Mouse (Mus musculus) liver, embryonic 14.5 days (tissue): ENCODE data around the gene Fbxo47.

ENCODE experiments used
- CTCF ChIP-seq: IDR thresholded peaks from 2 replicates; pipeline ENCODE4 v1.5.1; 2016; ENCODE audit warnings: antibody characterized with exemption, low read depth, control low read depth
- EP300 ChIP-seq: IDR thresholded peaks from 2 replicates; pipeline ENCODE4 v1.6.1; 2016; ENCODE audit warnings: antibody characterized with exemption, low read depth

DNA sequence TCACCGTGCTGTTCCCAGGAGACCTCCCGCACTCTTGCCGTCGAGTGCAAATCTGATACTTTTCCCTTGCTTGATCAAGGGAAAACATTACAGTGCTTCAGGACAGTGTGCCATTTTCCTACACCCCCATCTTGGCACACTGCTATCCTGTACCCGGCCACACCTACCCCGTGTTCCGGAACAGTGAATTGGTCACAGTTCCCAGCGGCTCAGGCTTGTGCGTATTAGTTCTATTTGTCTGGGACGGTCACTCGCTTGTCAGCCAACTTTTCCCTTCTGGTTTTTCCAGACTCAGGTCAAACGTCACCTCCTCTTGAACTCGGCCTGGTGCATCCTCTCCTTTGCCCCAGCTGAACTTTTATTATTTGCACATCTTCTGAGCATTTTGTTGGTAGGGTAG is 20.8 kb upstream of the Fbxo47 start:
- no peak for TF ChIP-seq CTCF
- TF ChIP-seq EP300 = no peak
